13 mouse cellular contexts compared by ENCODE assay signal in the genomic region with DNA sequence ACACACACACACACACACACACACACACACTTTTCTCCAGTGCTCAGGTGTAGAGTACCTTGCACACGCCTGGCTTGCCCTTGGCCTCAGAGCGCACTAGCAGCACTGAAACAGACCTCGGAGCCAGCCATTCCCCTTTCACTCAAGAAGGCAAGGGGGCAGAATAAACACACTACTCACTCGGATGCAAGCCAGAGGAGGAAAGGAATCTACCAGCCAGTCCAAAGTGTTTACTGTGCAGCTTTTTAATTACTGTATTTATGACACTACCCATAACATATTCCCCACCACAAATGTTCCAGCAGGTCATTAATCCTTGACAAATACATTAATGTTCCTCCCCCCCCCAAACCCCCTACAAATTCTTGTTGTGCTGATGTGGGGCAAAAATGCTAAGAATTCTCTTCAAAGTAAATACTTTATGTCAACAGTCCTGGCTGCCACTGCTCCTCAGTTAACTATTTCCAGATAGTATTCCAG.
A peak's percentile ranks its signal among the peaks of the same experiment; 100 is the strongest.
DNase-seq lines count a peak whose midpoint lies in the region; ATAC-seq lines count a peak whose summit lies in the region.
"Had no signal": no experiment of that assay in that cellular context is flagged by ENCODE, and none has a peak within 500 bp of the region (broad histone marks: within the 10 kb centered on the region; RNA-seq: fewer than 3 reads in every experiment).

No protein-coding gene starts in this region.

- H3K4me2 ChIP-seq in hindbrain, embryonic 13.5 days, result no peak overlapping the region
- no peak overlapping the region for H3K4me2 ChIP-seq in hindbrain, embryonic 11.5 days (replicated peaks; ENCODE audit: low read depth, low read length)
- peak overlapping the region; percentile 15; the same call in 1 of the 2 replicates for H3K4me2 ChIP-seq in kidney, embryonic 14.5 days (replicated peaks; ENCODE audit: low read depth, low read length)
- H3K4me2 ChIP-seq in lung, embryonic 16.5 days (ENCODE audit: low read depth, low read length), result peak overlapping the region; percentile 20; the same call in 1 of the 2 replicates
- H3K4me2 ChIP-seq: limb, embryonic 15.5 days; midbrain, embryonic 13.5 days had no signal

- no peak for DNase-seq in hindbrain, embryonic 11.5 days (ENCODE audit: low spot score)
- DNase-seq in NIH3T3 (ENCODE audit: low read depth), result peak; percentile 80
- no peak for DNase-seq in frontal cortex, postnatal 14 days (ENCODE audit: low spot score in 2 of 2)
- DNase-seq in left cerebral cortex, adult 8-10 months (ENCODE audit: low spot score in 2 of 2), result no peak
- DNase-seq: adrenal gland, adult 2 months; heart, postnatal 4 days; right cerebral cortex, postnatal 14 days had no signal

- H3K9ac ChIP-seq in hindbrain, embryonic 13.5 days, result no peak overlapping the region
- no peak overlapping the region for H3K9ac ChIP-seq in hindbrain, embryonic 11.5 days (ENCODE audit: low read depth, low read length)
- H3K9ac ChIP-seq in kidney, embryonic 14.5 days (ENCODE audit: low read depth, low read length), result no peak overlapping the region
- no peak overlapping the region for H3K9ac ChIP-seq in lung, embryonic 16.5 days (ENCODE audit: low read length)
- H3K9ac ChIP-seq: limb, embryonic 15.5 days; midbrain, embryonic 13.5 days had no signal

- no peaks in the 10 kb centered on the region for H3K27me3 ChIP-seq in hindbrain, embryonic 13.5 days
- H3K27me3 ChIP-seq in hindbrain, embryonic 11.5 days (ENCODE audit: control insufficient read depth, insufficient read depth, low read length), result no peaks in the 10 kb centered on the region
- H3K27me3 ChIP-seq in kidney, embryonic 14.5 days (ENCODE audit: control insufficient read depth, insufficient read depth, low read length), result no peaks in the 10 kb centered on the region
- H3K27me3 ChIP-seq in lung, embryonic 16.5 days (ENCODE audit: control insufficient read depth, insufficient read depth, low read depth, low read length), result no peaks in the 10 kb centered on the region
- H3K27me3 ChIP-seq: limb, embryonic 15.5 days; midbrain, embryonic 13.5 days had no signal

- H3K4me1 ChIP-seq in hindbrain, embryonic 13.5 days (replicated peaks), result peaks cover 44% of the 10 kb centered on the region
- peaks cover 3% of the 10 kb centered on the region; the same call in 1 of the 2 replicates for H3K4me1 ChIP-seq in hindbrain, embryonic 11.5 days (replicated peaks; ENCODE audit: control insufficient read depth, insufficient read depth, low read length)
- H3K4me1 ChIP-seq in kidney, embryonic 14.5 days (ENCODE audit: control insufficient read depth, insufficient read depth, low read length), result peaks cover 31% of the 10 kb centered on the region
- H3K4me1 ChIP-seq in lung, embryonic 16.5 days (replicated peaks; ENCODE audit: control insufficient read depth, insufficient read depth, low read length), result peaks cover 45% of the 10 kb centered on the region

- peak overlapping the region; percentile 78 for H3K27ac ChIP-seq in hindbrain, embryonic 13.5 days
- no peak overlapping the region for H3K27ac ChIP-seq in hindbrain, embryonic 11.5 days (ENCODE audit: low read depth, low read length)
- H3K27ac ChIP-seq in kidney, embryonic 14.5 days (ENCODE audit: low read depth, low read length), result peak overlapping the region; percentile 21; the same call in 1 of the 2 replicates
- peak overlapping the region; percentile 89 for H3K27ac ChIP-seq in lung, embryonic 16.5 days (ENCODE audit: low read length)
- H3K27ac ChIP-seq: limb, embryonic 15.5 days; midbrain, embryonic 13.5 days had no signal

- no peak overlapping the region for H3K4me3 ChIP-seq in hindbrain, embryonic 13.5 days
- H3K4me3 ChIP-seq in hindbrain, embryonic 11.5 days (ENCODE audit: low read depth, low read length), result no peak overlapping the region
- no peak overlapping the region for H3K4me3 ChIP-seq in kidney, embryonic 14.5 days (ENCODE audit: low read length)
- no peak overlapping the region for H3K4me3 ChIP-seq in lung, embryonic 16.5 days (ENCODE audit: low read length)
- H3K4me3 ChIP-seq: limb, embryonic 15.5 days; midbrain, embryonic 13.5 days had no signal

- no peaks in the 10 kb centered on the region for H3K9me3 ChIP-seq in hindbrain, embryonic 13.5 days
- no peaks in the 10 kb centered on the region for H3K9me3 ChIP-seq in hindbrain, embryonic 11.5 days (ENCODE audit: control insufficient read depth, low read length)
- H3K9me3 ChIP-seq in kidney, embryonic 14.5 days (ENCODE audit: control insufficient read depth, low read length), result no peaks in the 10 kb centered on the region; the same call in 1 of the 2 replicates
- H3K9me3 ChIP-seq in lung, embryonic 16.5 days (ENCODE audit: control insufficient read depth, low read length), result no peaks in the 10 kb centered on the region
- H3K9me3 ChIP-seq: limb, embryonic 15.5 days; midbrain, embryonic 13.5 days had no signal

- no peak for ATAC-seq in hindbrain, embryonic 13.5 days (ENCODE audit: low FRiP score)
- no peak for ATAC-seq in hindbrain, embryonic 11.5 days (ENCODE audit: low FRiP score)
- ATAC-seq in kidney, embryonic 14.5 days (ENCODE audit: low FRiP score, low TSS enrichment), result no peak
- peak; percentile 74 for ATAC-seq in lung, embryonic 16.5 days (ENCODE audit: low read depth)
- no peak for ATAC-seq in activated CD4-positive, CD25-positive, alpha-beta regulatory T cell, adult 4 months
- ATAC-seq: midbrain, embryonic 13.5 days had no signal

- WGBS in hindbrain, embryonic 13.5 days, result 69% methylated on average over 4 of the region's 4 CpGs
- 68% methylated on average over 4 of the region's 4 CpGs for WGBS in hindbrain, embryonic 11.5 days
- WGBS in kidney, embryonic 14.5 days, result 44% methylated on average over 4 of the region's 4 CpGs
- 11% methylated on average over 4 of the region's 4 CpGs for WGBS in lung, embryonic 16.5 days

- no peaks in the 10 kb centered on the region for H3K36me3 ChIP-seq in hindbrain, embryonic 13.5 days
- no peaks in the 10 kb centered on the region for H3K36me3 ChIP-seq in hindbrain, embryonic 11.5 days (ENCODE audit: control insufficient read depth, insufficient read depth, low read length)
- H3K36me3 ChIP-seq in kidney, embryonic 14.5 days (ENCODE audit: control insufficient read depth, insufficient read depth, low read length), result no peaks in the 10 kb centered on the region
- no peaks in the 10 kb centered on the region for H3K36me3 ChIP-seq in lung, embryonic 16.5 days (ENCODE audit: control insufficient read depth, insufficient read depth, low read length)
- H3K36me3 ChIP-seq: limb, embryonic 15.5 days; midbrain, embryonic 13.5 days had no signal

Comparison
In these comparisons a context has a peak if more than half of its experiments do, and no peak if none do; other contexts are left out.
1. H3K4me2 ChIP-seq: peak in kidney, embryonic 14.5 days (single experiment) and lung, embryonic 16.5 days (single experiment); none in hindbrain, embryonic 13.5 days (single experiment) and hindbrain, embryonic 11.5 days (single experiment).